Mouse (Mus musculus): ENCODE results near the gene Kcnk5. TPM values are rescaled to one million over a fixed set of nuclear protein-coding genes. Genes with fewer than 3 reads are reported as not detected.

The Kcnk5 gene
- polyA plus RNA-seq, 1 experiment from 2014 or later: 6.6 TPM

GRCm38 (mm10) chr14:20149127-20150080, 32.2 kb downstream of the Kcnk5 start:
- H3K9ac ChIP-seq (ENCODE audit: low read length): no peak overlapping the region
- WGBS: 93% methylated on average over 22 of the region's 22 CpGs
- ATAC-seq (ENCODE audit: low FRiP score): no peak

DNA sequence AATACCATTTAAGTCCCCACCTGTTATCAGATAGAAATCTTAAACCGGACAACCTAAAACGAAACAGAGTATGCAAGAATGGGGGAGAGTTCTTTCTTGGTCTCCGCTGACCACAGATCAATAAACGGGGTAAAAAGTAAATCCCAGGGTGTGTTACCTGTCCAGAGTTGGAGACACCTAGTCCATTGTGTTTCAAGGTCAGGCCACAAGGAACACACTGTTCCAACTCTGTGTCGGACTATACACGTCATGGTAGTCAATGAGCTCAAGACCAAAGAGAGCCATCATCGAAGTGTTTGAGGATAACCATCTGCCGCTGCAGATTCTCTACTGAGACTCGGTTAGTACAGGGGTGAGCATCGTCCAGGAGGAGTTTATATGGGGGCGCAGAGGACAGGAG, 33.1 kb downstream of the Kcnk5 start:
- Histone ChIP-seq H3K4me1 (ENCODE audit: control insufficient read depth, insufficient read depth, low read length) (peaks cover 9% of the 10 kb centered on the region), H3K36me3 (ENCODE audit: control insufficient read depth, insufficient read depth, low read length) (peaks cover 3% of the 10 kb centered on the region), H3K4me3 (ENCODE audit: low read depth, low read length) (no peak overlapping the region), H3K9ac (ENCODE audit: low read length) (no peak overlapping the region), H3K27ac (ENCODE audit: low read depth, low read length) (no peak overlapping the region), H3K4me2 (no peak overlapping the region), H3K27me3 (ENCODE audit: control insufficient read depth, insufficient read depth, low read length) (no peaks in the 10 kb centered on the region), H3K9me3 (ENCODE audit: control insufficient read depth, low read length) (no peaks in the 10 kb centered on the region)
- DNase-seq (ENCODE audit: low spot score, missing footprints) (no peak), ATAC-seq (ENCODE audit: low FRiP score) (no peak)
- WGBS: 95% methylated on average over 11 of the region's 11 CpGs

More at GRCm38 (mm10) chr14:20149127-20150080, 32.2 kb downstream of the Kcnk5 start:
- Histone ChIP-seq H3K4me3 (ENCODE audit: low read depth, low read length) (no peak overlapping the region), H3K4me2 (no peak overlapping the region), H3K36me3 (ENCODE audit: control insufficient read depth, insufficient read depth, low read length) (peaks cover 3% of the 10 kb centered on the region), H3K4me1 (ENCODE audit: control insufficient read depth, insufficient read depth, low read length) (peaks cover under 1% of the 10 kb centered on the region), H3K9me3 (ENCODE audit: control insufficient read depth, low read length) (no peaks in the 10 kb centered on the region), H3K27ac (ENCODE audit: low read depth, low read length) (no peak overlapping the region), H3K27me3 (ENCODE audit: control insufficient read depth, insufficient read depth, low read length) (no peaks in the 10 kb centered on the region)
- DNase-seq (ENCODE audit: low spot score, missing footprints): no peak

DNA sequence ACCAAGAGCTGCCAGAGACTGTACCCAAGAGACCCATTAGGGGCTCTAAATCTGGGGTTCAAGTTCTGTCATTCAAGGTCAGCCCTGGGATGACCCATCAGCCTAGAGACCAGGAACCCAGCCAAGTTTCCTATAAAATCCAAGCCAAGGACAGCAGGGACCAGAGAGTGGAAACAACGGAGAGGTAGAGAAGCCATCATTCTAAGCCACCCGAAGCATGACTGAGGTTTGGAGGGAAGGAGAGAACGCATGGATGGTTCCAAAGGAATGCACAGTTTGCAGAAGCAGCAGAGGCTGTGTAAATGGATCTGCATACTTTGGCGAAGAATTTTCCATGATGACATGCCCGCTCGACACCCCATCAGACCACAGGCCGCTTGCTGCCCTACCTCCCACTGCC, 33.8 kb downstream of the Kcnk5 start:
- H3K4me3 ChIP-seq (ENCODE audit: low read depth, low read length): no peak overlapping the region
- H3K36me3 ChIP-seq (ENCODE audit: control insufficient read depth, insufficient read depth, low read length): peaks cover 3% of the 10 kb centered on the region
- DNase-seq (ENCODE audit: low spot score, missing footprints): no peak
- no peaks in the 10 kb centered on the region for H3K27me3 ChIP-seq (ENCODE audit: control insufficient read depth, insufficient read depth, low read length)
- H3K27ac ChIP-seq (ENCODE audit: low read depth, low read length): no peak overlapping the region
- H3K9ac ChIP-seq (ENCODE audit: low read length): no peak overlapping the region
- H3K9me3 ChIP-seq (ENCODE audit: control insufficient read depth, low read length): no peaks in the 10 kb centered on the region
- peaks cover 11% of the 10 kb centered on the region for H3K4me1 ChIP-seq (ENCODE audit: control insufficient read depth, insufficient read depth, low read length)
- H3K4me2 ChIP-seq: no peak overlapping the region
- WGBS: 94% methylated on average over 7 of the region's 7 CpGs
- ATAC-seq (ENCODE audit: low FRiP score): no peak

DNA sequence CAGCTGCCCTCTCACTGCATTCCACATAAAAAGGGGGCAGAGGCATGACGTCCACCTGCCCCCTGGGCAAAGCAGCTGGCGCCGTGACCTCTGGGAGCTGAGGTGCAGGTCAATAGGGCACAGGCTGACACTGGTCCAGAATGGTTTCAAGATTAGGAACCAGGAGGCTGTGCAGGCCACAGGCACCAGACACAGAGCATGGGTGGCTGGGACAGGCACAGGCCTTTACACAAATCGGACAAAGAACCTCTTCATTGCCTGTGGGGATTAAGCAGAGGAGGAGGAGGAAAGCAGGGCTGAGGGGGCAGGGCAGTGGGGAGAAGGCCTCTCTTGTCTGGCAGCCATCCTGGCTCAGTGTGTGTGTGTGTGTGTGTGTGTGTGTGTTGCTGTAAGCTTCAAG, 37.5 kb downstream of the Kcnk5 start:
- H3K27ac ChIP-seq (ENCODE audit: low read depth, low read length): peak overlapping the region; percentile 73
- ATAC-seq (ENCODE audit: low FRiP score) (peak; percentile 87), DNase-seq (ENCODE audit: low spot score, missing footprints) (peak; percentile 91)
- H3K4me2 ChIP-seq: no peak overlapping the region
- peaks cover 11% of the 10 kb centered on the region for H3K4me1 ChIP-seq (ENCODE audit: control insufficient read depth, insufficient read depth, low read length)
- 18% methylated on average over 4 of the region's 4 CpGs for WGBS
- H3K9ac ChIP-seq (ENCODE audit: low read length): peak overlapping the region; percentile 38; the same call in 1 of the 2 replicates
- H3K4me3 ChIP-seq (ENCODE audit: low read depth, low read length): no peak overlapping the region
- peaks cover 6% of the 10 kb centered on the region for H3K36me3 ChIP-seq (ENCODE audit: control insufficient read depth, insufficient read depth, low read length)
- no peaks in the 10 kb centered on the region for H3K9me3 ChIP-seq (ENCODE audit: control insufficient read depth, low read length)
- no peaks in the 10 kb centered on the region for H3K27me3 ChIP-seq (ENCODE audit: control insufficient read depth, insufficient read depth, low read length)

- Histone ChIP-seq H3K4me1 (ENCODE audit: control insufficient read depth, insufficient read depth, low read length) (peaks cover 3% of the 10 kb centered on the region), H3K4me2 (no peak within 1 kb of the TSS), H3K4me3 (ENCODE audit: low read depth, low read length) (no peak within 1 kb of the TSS), H3K36me3 (ENCODE audit: control insufficient read depth, insufficient read depth, low read length) (peaks cover 3% of the 10 kb centered on the region), H3K27ac (ENCODE audit: low read depth, low read length) (no peak within 1 kb of the TSS), H3K9me3 (ENCODE audit: control insufficient read depth, low read length) (no peaks in the 10 kb centered on the region), H3K9ac (ENCODE audit: low read length) (no peak within 1 kb of the TSS), H3K27me3 (ENCODE audit: control insufficient read depth, insufficient read depth, low read length) (no peaks in the 10 kb centered on the region)
- ATAC-seq (ENCODE audit: low FRiP score) (no peak), DNase-seq (ENCODE audit: low spot score, missing footprints) (no peak)
- WGBS: 89% methylated on average over 16 of the region's 16 CpGs
These were observed 42.9 kb downstream of the Kcnk5 start, which contains the start of gene Saysd1 for GRCm38 (mm10) chr14:20138484-20139355. Gene Saysd1, minus strand, starts transcription at chr14:20138534.

DNA sequence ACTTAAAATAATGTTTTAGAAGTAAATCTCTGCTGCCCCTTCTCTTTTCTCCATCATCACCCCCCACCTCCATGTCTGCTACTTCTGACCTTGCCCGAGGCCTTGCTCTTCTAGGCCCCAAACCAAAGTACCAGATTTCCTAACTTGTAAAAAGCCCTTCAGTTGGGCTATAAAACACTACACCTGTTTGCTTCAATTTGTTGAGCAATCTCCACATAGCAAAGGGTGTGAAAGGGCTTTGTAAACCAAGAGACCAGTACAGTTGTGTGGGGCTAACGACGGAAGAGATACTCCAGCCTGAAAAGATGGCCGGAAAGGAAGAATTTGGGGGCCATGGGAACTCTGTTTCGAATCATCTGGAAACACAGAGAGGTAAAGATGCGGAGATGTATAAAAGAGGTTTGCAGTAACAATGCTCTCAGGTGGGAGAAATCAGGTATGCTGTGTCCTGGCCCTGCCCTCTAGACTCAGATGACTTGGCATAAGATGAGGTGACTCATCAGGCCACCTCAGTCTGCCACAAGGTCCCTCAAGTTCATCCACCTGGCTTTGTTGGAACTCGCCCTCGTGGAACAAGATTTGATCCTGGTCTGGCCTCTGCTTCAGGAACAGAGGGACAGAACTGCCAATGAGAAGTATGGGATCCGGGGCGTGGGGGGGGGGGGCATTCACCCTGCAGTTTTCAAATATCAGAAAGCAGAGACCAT, 46.5 kb downstream of the Kcnk5 start:
- Histone ChIP-seq H3K27ac (ENCODE audit: low read depth, low read length) (no peak overlapping the region), H3K4me3 (ENCODE audit: low read depth, low read length) (no peak overlapping the region), H3K9ac (ENCODE audit: low read length) (no peak overlapping the region), H3K9me3 (ENCODE audit: control insufficient read depth, low read length) (no peaks in the 10 kb centered on the region), H3K4me2 (no peak overlapping the region), H3K4me1 (ENCODE audit: control insufficient read depth, insufficient read depth, low read length) (no peaks in the 10 kb centered on the region), H3K36me3 (ENCODE audit: control insufficient read depth, insufficient read depth, low read length) (no peaks in the 10 kb centered on the region; the same call in 1 of the 2 replicates), H3K27me3 (ENCODE audit: control insufficient read depth, insufficient read depth, low read length) (no peaks in the 10 kb centered on the region)
- 90% methylated on average over 10 of the region's 10 CpGs for WGBS
- DNase-seq (ENCODE audit: low spot score, missing footprints): peak; percentile 74
- no peak for ATAC-seq (ENCODE audit: low FRiP score)

- 89% methylated on average over 6 of the region's 6 CpGs for WGBS
These were observed 53.4 kb downstream of the Kcnk5 start for GRCm38 (mm10) chr14:20128162-20128561.

DNA sequence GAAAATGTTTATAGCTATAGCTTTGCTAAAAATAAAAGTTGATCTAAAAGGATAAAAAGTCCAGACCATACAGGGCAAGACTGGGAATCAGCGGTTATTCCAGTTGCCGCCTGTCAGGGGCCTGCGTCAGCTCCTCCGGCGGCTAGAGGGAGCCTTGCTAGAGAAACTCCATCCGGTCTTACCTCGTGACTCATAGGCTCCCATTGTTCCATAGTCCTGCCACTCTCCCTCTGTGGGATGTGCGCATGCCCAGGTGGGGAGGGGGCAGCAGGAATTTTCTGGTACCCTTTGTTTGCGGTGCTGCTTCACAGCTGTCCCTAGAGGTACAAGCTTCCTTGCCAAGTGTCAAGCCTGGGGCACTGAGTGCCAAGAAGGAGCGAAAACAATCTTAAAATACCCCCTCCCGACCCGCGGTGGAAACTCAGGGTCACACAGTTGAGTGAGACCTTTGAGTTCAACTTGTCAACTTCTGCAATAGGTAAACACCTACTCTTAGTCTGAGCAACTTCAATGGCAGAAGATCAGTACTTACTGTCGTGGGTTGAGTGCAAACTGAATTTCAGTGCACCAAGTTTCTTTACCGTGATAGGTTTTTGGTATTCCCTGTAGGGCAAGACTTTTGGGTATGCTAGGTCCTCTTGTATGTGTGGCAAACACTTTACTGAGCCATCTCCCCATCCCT, 54.1 kb downstream of the Kcnk5 start:
- Histone ChIP-seq H3K27ac (ENCODE audit: low read depth, low read length) (no peak overlapping the region), H3K4me3 (ENCODE audit: low read depth, low read length) (no peak overlapping the region), H3K27me3 (ENCODE audit: control insufficient read depth, insufficient read depth, low read length) (no peaks in the 10 kb centered on the region), H3K4me1 (ENCODE audit: control insufficient read depth, insufficient read depth, low read length) (no peaks in the 10 kb centered on the region), H3K9me3 (ENCODE audit: control insufficient read depth, low read length) (no peaks in the 10 kb centered on the region), H3K4me2 (no peak overlapping the region), H3K36me3 (ENCODE audit: control insufficient read depth, insufficient read depth, low read length) (no peaks in the 10 kb centered on the region), H3K9ac (ENCODE audit: low read length) (no peak overlapping the region)
- WGBS: 83% methylated on average over 15 of the region's 15 CpGs
- ATAC-seq (ENCODE audit: low FRiP score): no peak
- no peak for DNase-seq (ENCODE audit: low spot score, missing footprints)

More at GRCm38 (mm10) chr14:20128162-20128561, 53.4 kb downstream of the Kcnk5 start:
- Histone ChIP-seq H3K9ac (ENCODE audit: low read length) (no peak overlapping the region), H3K9me3 (ENCODE audit: control insufficient read depth, low read length) (no peaks in the 10 kb centered on the region), H3K4me3 (ENCODE audit: low read depth, low read length) (no peak overlapping the region), H3K36me3 (ENCODE audit: control insufficient read depth, insufficient read depth, low read length) (no peaks in the 10 kb centered on the region), H3K4me2 (no peak overlapping the region), H3K27me3 (ENCODE audit: control insufficient read depth, insufficient read depth, low read length) (no peaks in the 10 kb centered on the region), H3K4me1 (ENCODE audit: control insufficient read depth, insufficient read depth, low read length) (no peaks in the 10 kb centered on the region), H3K27ac (ENCODE audit: low read depth, low read length) (no peak overlapping the region)
- no peak for ATAC-seq (ENCODE audit: low FRiP score)
- DNase-seq (ENCODE audit: low spot score, missing footprints): no peak
